Mouse (Mus musculus) telencephalon, adult 2 months (tissue): ENCODE data around the gene Faim.

Experiments used
- DNase-seq: peaks from one replicate; pipeline ENCODE4 v3.0.0-alpha.2; 2011; ENCODE audit warnings: low read depth, low spot score

The Faim gene

GRCm38 (mm10) chr9:99048724-99049250 lies 62.6 kb downstream of the Faim start:
- no peak for DNase-seq

- DNase-seq = no peak
These were observed 63.6 kb downstream of the Faim start for GRCm38 (mm10) chr9:99049760-99050159.
